Mouse (Mus musculus) liver, adult (tissue): Measurements from ENCODE around the gene Rfesd.

Experiments used
- GATA4 ChIP-seq: IDR thresholded peaks from 2 replicates; pipeline ENCODE4 v1.6.1; 2014; ENCODE audit warnings: mild to moderate bottlenecking, low read length; ENCODE audit not compliant: insufficient replicate concordance

The Rfesd gene

DNA sequence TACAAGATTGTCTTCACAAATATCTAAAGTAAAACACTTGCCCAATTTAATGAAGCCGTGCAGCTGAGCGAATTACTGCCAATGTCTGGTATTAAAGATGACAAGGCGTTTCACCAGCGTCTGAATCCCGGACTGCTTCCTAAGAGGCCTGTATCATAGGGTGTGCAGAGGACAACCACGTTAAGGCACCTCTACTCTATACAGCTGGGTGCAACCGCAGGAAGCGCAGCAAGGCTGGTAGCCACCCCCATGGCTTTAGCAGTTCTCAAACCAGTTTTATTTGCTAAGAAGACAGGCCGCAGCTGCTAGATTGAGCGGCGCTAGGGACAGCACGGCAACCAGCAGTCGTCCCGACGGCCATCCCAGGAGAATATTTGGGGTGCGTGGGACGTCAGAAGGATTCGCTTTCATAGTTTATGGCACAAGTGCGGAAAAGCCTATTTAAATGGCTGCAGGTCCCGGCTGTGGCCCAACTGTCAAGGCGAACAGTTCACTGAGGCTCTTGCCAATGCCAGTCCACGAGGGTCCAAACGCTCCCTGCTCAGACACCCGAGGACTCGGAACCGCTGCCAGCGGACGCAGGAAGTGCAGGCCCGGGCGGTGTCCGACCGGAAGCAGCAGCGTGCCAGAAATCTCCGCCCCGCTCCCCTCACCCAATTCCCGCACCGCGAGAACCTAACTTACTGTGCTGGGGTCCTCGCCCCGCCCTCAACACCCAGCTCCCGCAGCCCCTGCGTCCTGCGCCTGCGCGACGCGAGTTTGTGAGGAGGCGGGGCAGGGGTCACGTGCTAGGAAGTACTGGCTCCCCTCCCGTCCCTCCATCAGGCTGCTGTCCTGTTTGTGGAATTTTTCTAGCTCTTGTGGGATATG lies at the start of gene Rfesd:
TSS of gene Rfesd (minus strand) at position 746 of the 870 bp plus-strand sequence.
- peak; percentile 61; the same call in 1 of the 2 replicates for TF ChIP-seq GATA4

DNA sequence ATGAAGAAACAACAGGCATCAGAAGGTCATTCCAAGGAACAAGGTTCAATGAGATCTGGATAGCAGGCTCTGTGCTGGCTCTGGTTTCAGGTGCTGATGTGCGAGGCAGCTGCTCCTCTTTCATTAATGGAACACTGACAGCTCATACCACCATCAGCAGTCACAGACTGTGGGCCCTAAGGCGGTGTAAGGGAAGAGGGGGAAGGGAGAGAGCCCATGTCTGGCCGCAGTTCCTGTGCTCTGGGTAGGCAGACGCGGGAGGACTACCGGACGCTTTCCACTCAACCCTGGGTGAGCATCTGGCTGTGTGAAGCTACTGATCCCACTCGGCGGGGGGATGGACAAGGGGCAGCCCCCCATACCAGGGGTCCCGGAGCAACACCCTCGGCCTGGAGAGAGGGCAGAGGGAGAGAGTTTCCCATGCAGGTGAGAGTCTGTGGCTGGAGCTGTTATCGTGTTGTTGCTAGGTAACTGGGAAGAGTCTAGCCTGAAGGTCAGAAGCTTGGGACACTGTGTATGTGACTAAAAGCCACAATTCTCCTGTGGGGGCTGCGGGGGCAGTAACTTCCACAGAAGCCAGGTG lies 45.9 kb upstream of the Rfesd start:
- TF ChIP-seq GATA4, result no peak

GRCm38 (mm10) chr13:76063548-76063947 lies 45.0 kb upstream of the Rfesd start:
- no peak for TF ChIP-seq GATA4

GRCm38 (mm10) chr13:76062569-76062968 lies 44.0 kb upstream of the Rfesd start:
- no peak for TF ChIP-seq GATA4

DNA sequence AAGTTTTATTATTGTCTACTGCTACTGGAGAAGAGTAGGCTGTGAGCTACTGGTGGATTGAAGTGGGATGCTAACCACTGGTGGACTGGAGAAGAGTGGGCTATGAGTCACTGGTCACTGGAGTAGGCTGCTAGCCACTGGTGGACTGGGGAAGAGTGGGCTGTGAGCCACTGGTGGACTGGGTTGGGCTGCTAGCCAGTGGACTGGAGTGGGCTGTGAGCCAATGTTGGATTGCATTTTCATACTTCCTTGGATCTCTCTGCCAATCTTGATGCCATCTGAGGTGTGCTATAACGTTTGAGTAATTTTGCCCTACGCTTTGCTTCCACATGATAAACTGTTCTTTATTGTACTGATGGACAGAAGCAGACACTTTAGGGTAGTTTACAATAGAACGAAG lies 43.6 kb upstream of the Rfesd start:
- TF ChIP-seq GATA4, result no peak

GRCm38 (mm10) chr13:76059591-76059990 lies 41.1 kb upstream of the Rfesd start:
- TF ChIP-seq GATA4, result no peak

DNA sequence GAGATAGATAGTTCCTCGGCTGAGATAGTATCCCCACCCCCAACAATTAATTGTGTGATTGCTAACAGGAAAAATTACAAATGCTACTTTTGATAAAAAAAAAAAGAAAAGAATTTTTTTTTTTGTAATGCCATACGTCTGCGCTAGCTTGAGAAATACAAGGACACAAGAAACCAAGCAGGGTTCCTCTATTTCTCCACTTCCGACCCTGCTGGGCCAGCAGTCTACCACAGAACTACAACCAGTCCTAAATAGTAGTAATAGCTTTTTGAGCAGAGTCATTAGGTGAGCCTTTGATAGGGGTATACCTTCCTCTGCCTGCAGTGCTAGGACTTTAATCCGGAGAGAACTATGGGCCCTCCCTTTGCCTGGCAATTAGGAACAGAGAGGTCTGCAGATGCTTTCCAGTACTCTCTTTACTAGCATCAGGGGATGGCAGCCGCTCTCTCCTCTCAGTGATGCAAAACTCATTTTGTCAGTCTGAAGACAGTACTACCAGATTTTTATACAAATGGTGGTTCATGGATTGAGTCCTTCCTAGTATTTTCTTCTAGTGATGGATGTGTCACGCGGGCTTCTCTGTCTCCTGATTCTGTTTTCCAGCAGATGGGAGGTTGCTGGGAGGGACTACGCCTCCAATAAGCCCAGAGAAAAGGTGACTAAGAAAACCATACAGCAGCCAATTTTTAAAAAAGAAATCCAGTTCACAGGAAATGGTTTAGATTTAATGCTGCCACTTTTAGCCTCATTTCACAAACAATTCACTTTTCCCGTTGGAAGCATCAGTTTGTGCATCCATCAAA lies 38.9 kb upstream of the Rfesd start:
- no peak for TF ChIP-seq GATA4

GRCm38 (mm10) chr13:76056896-76057266 lies 38.4 kb upstream of the Rfesd start, which contains the start of gene Gpr150:
Gene Gpr150 (minus strand): TSS chr13:76056996.
- TF ChIP-seq GATA4, result no peak

DNA sequence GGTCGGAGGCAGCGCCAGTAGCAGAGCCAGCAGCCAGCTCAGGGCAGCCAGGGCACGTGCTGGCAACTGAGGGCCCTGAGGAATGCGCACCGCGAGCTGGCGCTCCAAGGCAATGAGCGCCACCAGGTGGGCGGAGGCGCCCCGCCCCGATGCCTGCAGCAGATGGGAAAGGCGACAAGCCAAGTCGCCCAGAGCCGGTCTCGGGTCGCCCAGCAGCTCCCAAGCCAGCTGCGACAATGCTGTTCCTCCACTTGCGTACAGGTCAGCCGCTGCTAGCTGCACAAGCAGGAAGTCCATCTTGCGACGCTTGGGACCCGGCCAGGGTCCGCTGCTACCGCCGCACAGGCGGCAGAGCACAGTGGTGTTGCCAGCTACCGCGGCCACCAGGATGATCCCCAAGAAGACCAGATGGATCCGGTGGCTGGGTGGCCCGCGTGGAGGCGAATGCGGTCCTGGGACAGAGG lies 37.8 kb upstream of the Rfesd start:
- TF ChIP-seq GATA4, result no peak

DNA sequence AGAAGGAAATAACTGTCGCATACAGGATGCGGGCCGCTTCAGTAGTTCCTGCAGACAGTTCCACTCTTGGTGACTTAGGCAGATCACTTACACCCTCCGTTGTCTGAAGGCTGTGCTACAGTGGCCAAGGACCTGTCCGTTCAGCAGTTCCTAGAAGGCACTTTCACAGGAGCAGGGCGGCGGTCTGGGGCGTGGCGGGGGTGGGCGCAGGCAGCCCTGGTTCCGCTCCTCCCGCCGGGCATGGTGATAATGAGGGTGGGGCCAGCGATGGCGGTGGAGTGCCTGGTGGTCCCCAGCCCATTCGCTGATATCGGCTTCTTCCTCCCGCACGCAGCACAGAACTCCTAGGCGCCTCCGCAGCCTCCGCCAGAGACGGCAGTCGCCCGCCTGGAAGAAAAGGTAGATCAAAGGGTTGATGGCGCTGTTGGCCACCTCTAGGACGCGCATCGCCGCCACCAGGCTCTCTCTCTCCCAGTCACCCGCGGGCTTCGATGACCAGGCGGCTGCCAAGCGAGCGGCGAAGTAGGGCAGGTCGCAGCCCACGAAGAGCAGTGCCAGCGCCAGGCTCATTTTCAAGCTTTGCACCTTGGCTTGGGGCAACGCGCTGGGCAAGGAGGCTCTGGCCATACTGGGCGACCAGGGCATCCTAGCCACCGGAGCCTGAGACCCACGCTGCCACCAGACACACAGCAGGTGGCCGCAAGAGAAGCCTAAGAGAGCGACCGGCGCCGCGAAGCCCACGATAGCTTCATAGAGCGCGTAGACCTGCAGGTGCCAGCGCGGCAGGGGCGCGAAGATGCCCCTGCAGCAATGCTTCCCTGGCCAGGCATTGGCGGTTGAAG lies 37.1 kb upstream of the Rfesd start:
- no peak for TF ChIP-seq GATA4

DNA sequence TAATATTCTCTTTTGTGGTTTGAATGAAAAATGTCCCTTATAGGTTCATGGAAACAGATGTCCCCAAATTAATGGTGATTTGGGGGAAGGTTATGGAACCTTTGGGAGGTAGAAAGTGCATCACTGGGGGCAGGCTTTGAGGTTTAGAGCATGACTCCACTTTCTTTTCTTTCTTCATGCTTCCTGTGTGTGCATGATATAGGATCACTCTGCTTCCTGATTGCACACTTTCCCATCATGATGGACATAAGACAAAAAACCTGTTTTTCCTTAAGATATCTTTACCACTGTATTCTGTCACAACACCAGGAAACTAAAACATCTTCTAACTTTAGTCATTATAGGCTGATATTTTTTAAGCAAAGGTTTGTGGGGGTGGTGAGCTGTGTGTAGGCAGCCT lies 26.5 kb upstream of the Rfesd start:
- TF ChIP-seq GATA4, result no peak

- TF ChIP-seq GATA4, result no peak
Measured at GRCm38 (mm10) chr13:76042455-76042854, 23.9 kb upstream of the Rfesd start.

DNA sequence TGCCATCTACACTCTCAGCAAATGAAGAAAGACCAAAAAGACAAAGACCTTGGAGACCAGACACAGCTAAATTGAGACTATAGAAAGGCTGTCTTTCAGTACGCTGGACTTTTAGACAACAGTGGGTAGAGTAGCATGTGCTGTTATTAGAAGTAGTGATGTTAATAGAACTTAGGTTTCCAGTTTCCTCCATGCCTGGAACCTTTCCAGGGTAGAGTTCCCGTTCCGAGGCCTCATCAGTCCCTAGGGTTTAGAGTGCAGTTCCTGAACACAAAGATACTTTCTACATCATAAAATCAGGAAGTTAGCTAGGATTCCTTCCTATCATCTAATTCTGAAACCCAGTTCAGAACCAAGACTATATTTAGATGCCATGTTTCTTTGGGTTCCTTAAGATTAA lies 6.1 kb upstream of the Rfesd start:
- no peak for TF ChIP-seq GATA4

DNA sequence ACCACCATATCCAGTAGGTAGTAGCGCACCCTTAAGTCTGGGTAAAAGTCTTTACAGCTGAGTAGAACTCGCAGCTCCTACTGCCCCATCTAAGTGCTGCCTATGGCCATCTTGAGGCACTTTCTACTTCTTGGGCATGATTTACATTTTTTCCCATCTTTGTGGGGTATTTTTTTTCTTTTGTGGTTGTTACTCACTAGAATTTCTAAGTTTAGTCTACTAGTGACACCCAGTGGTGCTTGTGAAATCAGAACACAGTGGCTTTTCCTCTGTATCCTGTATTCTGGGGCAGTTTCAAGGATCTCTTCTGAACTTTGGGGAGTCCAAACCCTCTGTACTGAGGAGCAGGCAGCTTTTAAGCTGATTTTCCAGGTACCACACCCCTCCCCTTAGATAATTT lies 3.3 kb upstream of the Rfesd start:
- no peak for TF ChIP-seq GATA4
